Mouse (Mus musculus): ENCODE data around the gene Ankrd13c. TPM values are rescaled to one million over a fixed set of nuclear protein-coding genes. Genes with fewer than 3 reads are reported as not detected.

Ankrd13c gene
- total RNA-seq, 1 experiment from 2014 or later, result 31.2 TPM

Other genes starting within 250 kb of the Ankrd13c start
- not detected in 2 replicates for gene Cth, start 22.2 kb upstream of the Ankrd13c start, total RNA-seq (2017)
- 356 and 358 TPM in 2 replicates for gene Srsf11, start 89.4 kb downstream of the Ankrd13c start, total RNA-seq (2017)
- 37.2 and 66.5 TPM in 2 replicates for gene Lrrc40, start 89.4 kb downstream of the Ankrd13c start, total RNA-seq (2017)

Measured in common myeloid progenitor, adult 5-6 weeks (primary cell).